Mouse (Mus musculus) limb, embryonic 15.5 days (tissue): ENCODE measurements around the gene Cep126. TPM values are rescaled to one million over a fixed set of nuclear protein-coding genes. Genes with fewer than 3 reads are reported as not detected.

ENCODE experiments used
- ATAC-seq: fragments of 200-750 bp; cut with Nextera tagmentation; 2 replicates; pipeline ENCODE4 v1.8.0; 2017; ENCODE audit warnings: low read depth, moderate TSS enrichment; ENCODE audit not compliant: insufficient number of reproducible peaks, low FRiP score, low TSS enrichment
- H3K27ac ChIP-seq: fragments of 300-500 bp; sonication (generic); 2 replicates; pipeline ENCODE4 v1.5.1; 2015; ENCODE audit warnings: moderate library complexity, mild to moderate bottlenecking, inconsistent platforms
- H3K27me3 ChIP-seq: fragments of 300-500 bp; sonication (generic); 2 replicates; pipeline ENCODE4 v1.6.1; 2015; ENCODE audit warnings: inconsistent platforms
- H3K36me3 ChIP-seq: fragments of 300-500 bp; sonication (generic); 2 replicates; pipeline ENCODE4 v1.6.1; 2015; ENCODE audit warnings: inconsistent platforms
- H3K4me1 ChIP-seq: fragments of 300-500 bp; sonication (generic); 2 replicates; pipeline ENCODE4 v1.6.1; 2015; ENCODE audit warnings: inconsistent platforms
- H3K4me2 ChIP-seq: fragments of 300-500 bp; sonication (generic); 2 replicates; pipeline ENCODE4 v1.6.1; 2015; ENCODE audit warnings: mild to moderate bottlenecking, inconsistent platforms
- H3K4me3 ChIP-seq: fragments of 300-500 bp; sonication (generic); 2 replicates; pipeline ENCODE4 v1.5.1; 2015; ENCODE audit warnings: mild to moderate bottlenecking, inconsistent platforms
- H3K9ac ChIP-seq: fragments of 300-500 bp; sonication (generic); 2 replicates; pipeline ENCODE4 v1.6.1; 2015; ENCODE audit warnings: inconsistent platforms
- H3K9me3 ChIP-seq: fragments of 300-500 bp; sonication (generic); 2 replicates; pipeline ENCODE4 v1.6.1; 2016; ENCODE audit warnings: inconsistent platforms
- WGBS: fragments of 180-500 bp; shearing (Covaris S2); methylation state at CpG from one replicate; pipeline ENCODE4 v1.1.7; 2015; 5-methylcytosine and 5-hydroxymethylcytosine counted together
- polyA plus RNA-seq: library from polyadenylated mRNA; unstranded; fragments of >200 nt; fragmentation: Nextera tagmentation; extraction: Ambion mirVana; gene quantifications from 2 replicates; pipeline ENCODE4 v1.2.1, GENCODE M21; 2015

Cep126 gene
- polyA plus RNA-seq, 1 experiment from 2014 or later, result 1.3 TPM

- H3K9ac ChIP-seq, result no peak overlapping the region
- 0 out of 2 replicates have a peak, but pooled peaks have one; percentile 35 for ATAC-seq
Observed at GRCm38 (mm10) chr9:8073203-8073755, 60.8 kb downstream of the Cep126 start.

GRCm38 (mm10) chr9:8059636-8060035, 74.5 kb downstream of the Cep126 start:
- 54% methylated on average over 3 of the region's 3 CpGs for WGBS
- H3K27me3 ChIP-seq, result no peaks in the 10 kb centered on the region
- H3K4me3 ChIP-seq, result no peak overlapping the region
- no peak for ATAC-seq
- no peaks in the 10 kb centered on the region for H3K4me1 ChIP-seq
- H3K4me2 ChIP-seq, result no peak overlapping the region
- H3K27ac ChIP-seq, result no peak overlapping the region
- H3K9me3 ChIP-seq, result no peaks in the 10 kb centered on the region
- H3K36me3 ChIP-seq, result no peaks in the 10 kb centered on the region
- no peak overlapping the region for H3K9ac ChIP-seq

More at GRCm38 (mm10) chr9:8073203-8073755, 60.8 kb downstream of the Cep126 start:
- H3K27ac ChIP-seq, result no peak overlapping the region
- H3K4me2 ChIP-seq, result no peak overlapping the region
- H3K36me3 ChIP-seq, result no peaks in the 10 kb centered on the region
- no peaks in the 10 kb centered on the region for H3K4me1 ChIP-seq
- H3K4me3 ChIP-seq, result no peak overlapping the region
- no peaks in the 10 kb centered on the region for H3K9me3 ChIP-seq
- H3K27me3 ChIP-seq, result no peaks in the 10 kb centered on the region
- WGBS, result 91% methylated on average over 3 of the region's 3 CpGs

- H3K9me3 ChIP-seq, result no peaks in the 10 kb centered on the region
- H3K9ac ChIP-seq, result no peak overlapping the region
- WGBS, result 6% methylated on average over 1 of the region's 1 CpGs
- no peak for ATAC-seq
- no peaks in the 10 kb centered on the region for H3K4me1 ChIP-seq
- H3K36me3 ChIP-seq, result no peaks in the 10 kb centered on the region
- no peak overlapping the region for H3K27ac ChIP-seq
- H3K4me2 ChIP-seq, result no peak overlapping the region
- no peak overlapping the region for H3K4me3 ChIP-seq
- no peaks in the 10 kb centered on the region for H3K27me3 ChIP-seq
Observed at GRCm38 (mm10) chr9:8054831-8055230, 79.3 kb downstream of the Cep126 start.

- H3K4me2 ChIP-seq, result peak overlapping the region; percentile 66
- peak overlapping the region; percentile 88 for H3K4me3 ChIP-seq
Observed at GRCm38 (mm10) chr9:8043044-8043387, 91.1 kb downstream of the Cep126 start.

GRCm38 (mm10) chr9:8042338-8043043, 91.6 kb downstream of the Cep126 start, which contains the start of gene Cfap300:
TSS of gene Cfap300 (minus strand) at chr9:8042823.
- under 1% methylated on average over 39 of the region's 39 CpGs for WGBS
- H3K4me3 ChIP-seq, result peak within 1 kb of the TSS; percentile 88
- peak within 1 kb of the TSS; percentile 80 for H3K27ac ChIP-seq
- H3K9ac ChIP-seq, result peak within 1 kb of the TSS; percentile 60
- H3K9me3 ChIP-seq, result no peaks in the 10 kb centered on the region
- H3K4me1 ChIP-seq, result peaks cover 7% of the 10 kb centered on the region
- H3K4me2 ChIP-seq, result peak within 1 kb of the TSS; percentile 66
- peak; percentile 94 for ATAC-seq
- no peaks in the 10 kb centered on the region for H3K27me3 ChIP-seq
- H3K36me3 ChIP-seq, result no peaks in the 10 kb centered on the region

More at GRCm38 (mm10) chr9:8043044-8043387, 91.1 kb downstream of the Cep126 start:
- Histone ChIP-seq H3K9ac (no peak overlapping the region), H3K27me3 (no peaks in the 10 kb centered on the region), H3K27ac (peak overlapping the region; percentile 80), H3K36me3 (no peaks in the 10 kb centered on the region), H3K9me3 (no peaks in the 10 kb centered on the region), H3K4me1 (peaks cover 7% of the 10 kb centered on the region)
- no peak for ATAC-seq
- WGBS, result 10% methylated on average over 5 of the region's 5 CpGs

- WGBS, result 17% methylated on average over 7 of the region's 7 CpGs
- Histone ChIP-seq H3K4me1 (0 out of 2 replicates have a peak, but pooled peaks cover 4% of the 10 kb centered on the region), H3K9me3 (no peaks in the 10 kb centered on the region), H3K36me3 (0 out of 2 replicates have a peak, but pooled peaks cover 4% of the 10 kb centered on the region), H3K4me2 (no peak overlapping the region), H3K4me3 (no peak overlapping the region), H3K27ac (peak overlapping the region; percentile 47), H3K27me3 (no peaks in the 10 kb centered on the region), H3K9ac (no peak overlapping the region)
- ATAC-seq, result 0 out of 2 replicates have a peak, but pooled peaks have one; percentile 8
Observed at GRCm38 (mm10) chr9:8035546-8035945, 98.5 kb downstream of the Cep126 start.

- H3K27ac ChIP-seq, result peak overlapping the region; percentile 47
- 32% methylated on average over 4 of the region's 4 CpGs for WGBS
- H3K9ac ChIP-seq, result no peak overlapping the region
- 0 out of 2 replicates have a peak, but pooled peaks cover 4% of the 10 kb centered on the region for H3K36me3 ChIP-seq
- H3K4me2 ChIP-seq, result no peak overlapping the region
- 0 out of 2 replicates have a peak, but pooled peaks have one; percentile 17 for ATAC-seq
- no peak overlapping the region for H3K4me3 ChIP-seq
- H3K9me3 ChIP-seq, result no peaks in the 10 kb centered on the region
- no peaks in the 10 kb centered on the region for H3K27me3 ChIP-seq
- H3K4me1 ChIP-seq, result 0 out of 2 replicates have a peak, but pooled peaks cover 4% of the 10 kb centered on the region
Observed at GRCm38 (mm10) chr9:8035091-8035490, 99.0 kb downstream of the Cep126 start.

- Histone ChIP-seq H3K4me1 (0 out of 2 replicates have a peak, but pooled peaks cover 4% of the 10 kb centered on the region), H3K4me2 (no peak overlapping the region), H3K27ac (peak overlapping the region; percentile 17; the same call in 1 of the 2 replicates), H3K9me3 (no peaks in the 10 kb centered on the region), H3K36me3 (0 out of 2 replicates have a peak, but pooled peaks cover 4% of the 10 kb centered on the region), H3K4me3 (no peak overlapping the region), H3K27me3 (no peaks in the 10 kb centered on the region), H3K9ac (no peak overlapping the region)
- no peak for ATAC-seq
- WGBS, result 60% methylated on average over 1 of the region's 1 CpGs
Observed at GRCm38 (mm10) chr9:8034143-8034542, 100.0 kb downstream of the Cep126 start.

- 0 out of 2 replicates have a peak, but pooled peaks cover 4% of the 10 kb centered on the region for H3K4me1 ChIP-seq
- no peak overlapping the region for H3K9ac ChIP-seq
- H3K36me3 ChIP-seq, result 0 out of 2 replicates have a peak, but pooled peaks cover 4% of the 10 kb centered on the region
- 70% methylated on average over 5 of the region's 5 CpGs for WGBS
- ATAC-seq, result no peak
- no peak overlapping the region for H3K27ac ChIP-seq
- H3K9me3 ChIP-seq, result no peaks in the 10 kb centered on the region
- no peak overlapping the region for H3K4me3 ChIP-seq
- H3K27me3 ChIP-seq, result no peaks in the 10 kb centered on the region
- H3K4me2 ChIP-seq, result no peak overlapping the region
Observed at GRCm38 (mm10) chr9:8032847-8033246, 101.2 kb downstream of the Cep126 start.

Other genes starting within 250 kb of the Cep126 start
- gene Yap1, start 129.7 kb downstream of the Cep126 start, polyA plus RNA-seq, result 30.8 and 41.1 TPM in 2 replicates
- gene Cfap300, start 91.5 kb downstream of the Cep126 start, polyA plus RNA-seq, result 12.6 and 12.7 TPM in 2 replicates